Mouse (Mus musculus): ENCODE measurements around the gene Ap2s1. TPM values are rescaled to one million over a fixed set of nuclear protein-coding genes. Genes with fewer than 3 reads are reported as not detected.
"Not testable (repeated sequence)": the region's sequence is repeated elsewhere in the genome, so short reads cannot be mapped to it uniquely, and the experiment has no call there.

The Ap2s1 gene
- polyA plus RNA-seq (2016; fragmentation: Nextera tagmentation; extraction: Ambion mirVana) = 249 and 254 TPM in 2 replicates

GRCm38 (mm10) chr7:16738073-16738696, at the start of gene Ap2s1:
TSS of gene Ap2s1 (plus strand) at chr7:16738410.
- WGBS = under 1% methylated on average over 34 of the region's 34 CpGs
- Histone ChIP-seq H3K9me3 (no peaks in the 10 kb centered on the region), H3K36me3 (replicated peaks) (peaks cover 7% of the 10 kb centered on the region), H3K4me1 (peaks cover 20% of the 10 kb centered on the region), H3K27me3 (ENCODE audit: poor library complexity, severe bottlenecking) (no peaks in the 10 kb centered on the region), H3K27ac (peak within 1 kb of the TSS; percentile 87), H3K4me3 (peak within 1 kb of the TSS; percentile 89)
- peak; percentile 96 for DNase-seq (ENCODE audit: extremely low spot score, low spot score)

GRCm38 (mm10) chr7:16689196-16689595, 49.0 kb upstream of the Ap2s1 start:
- Histone ChIP-seq H3K4me1 (no peaks in the 10 kb centered on the region), H3K27ac (no peak overlapping the region), H3K36me3 (replicated peaks) (no peaks in the 10 kb centered on the region), H3K9me3 (peaks cover 12% of the 10 kb centered on the region; the same call in 1 of the 2 replicates), H3K4me3 (no peak overlapping the region), H3K27me3 (ENCODE audit: poor library complexity, severe bottlenecking) (no peaks in the 10 kb centered on the region)
- 80% methylated on average over 5 of the region's 5 CpGs for WGBS
- no peak for DNase-seq (ENCODE audit: extremely low spot score, low spot score)

- H3K9me3 ChIP-seq = 0 out of 2 replicates have a peak, but pooled peaks cover 4% of the 10 kb centered on the region
- DNase-seq (ENCODE audit: extremely low spot score, low spot score) = no peak
- 44% methylated on average over 3 of the region's 3 CpGs for whole genome bisulfite sequencing
- H3K36me3 ChIP-seq (replicated peaks) = no peaks in the 10 kb centered on the region
- no peaks in the 10 kb centered on the region for H3K27me3 ChIP-seq (ENCODE audit: poor library complexity, severe bottlenecking)
- H3K27ac ChIP-seq = no peak overlapping the region
- H3K4me3 ChIP-seq = no peak overlapping the region
- H3K4me1 ChIP-seq = no peaks in the 10 kb centered on the region
Observed at GRCm38 (mm10) chr7:16695025-16695424, 43.2 kb upstream of the Ap2s1 start.

- no peak for DNase-seq (ENCODE audit: extremely low spot score, low spot score)
- WGBS = 54% methylated on average over 2 of the region's 2 CpGs
- H3K27me3 ChIP-seq (ENCODE audit: poor library complexity, severe bottlenecking) = no peaks in the 10 kb centered on the region
Observed at GRCm38 (mm10) chr7:16699042-16699441, 39.2 kb upstream of the Ap2s1 start.

GRCm38 (mm10) chr7:16700583-16700982, 37.6 kb upstream of the Ap2s1 start:
- no peaks in the 10 kb centered on the region for H3K36me3 ChIP-seq (replicated peaks)
- no peaks in the 10 kb centered on the region for H3K9me3 ChIP-seq
- WGBS = 92% methylated on average over 5 of the region's 5 CpGs
- H3K4me1 ChIP-seq = no peaks in the 10 kb centered on the region
- no peaks in the 10 kb centered on the region for H3K27me3 ChIP-seq (ENCODE audit: poor library complexity, severe bottlenecking)
- no peak overlapping the region for H3K4me3 ChIP-seq
- no peak for DNase-seq (ENCODE audit: extremely low spot score, low spot score)
- no peak overlapping the region for H3K27ac ChIP-seq

More at GRCm38 (mm10) chr7:16699042-16699441, 39.2 kb upstream of the Ap2s1 start:
- Histone ChIP-seq H3K9me3 (no peaks in the 10 kb centered on the region), H3K36me3 (replicated peaks) (no peaks in the 10 kb centered on the region), H3K4me1 (no peaks in the 10 kb centered on the region), H3K4me3 (no peak overlapping the region), H3K27ac (no peak overlapping the region)

GRCm38 (mm10) chr7:16706385-16706784, 31.8 kb upstream of the Ap2s1 start:
- H3K36me3 ChIP-seq (replicated peaks) = no peaks in the 10 kb centered on the region
- no peak overlapping the region for H3K4me3 ChIP-seq
- no peak for DNase-seq (ENCODE audit: extremely low spot score, low spot score)
- 75% methylated on average over 9 of the region's 9 CpGs for WGBS
- peaks cover 16% of the 10 kb centered on the region; the same call in 1 of the 2 replicates for H3K27me3 ChIP-seq (ENCODE audit: poor library complexity, severe bottlenecking)
- peaks cover 3% of the 10 kb centered on the region for H3K4me1 ChIP-seq
- no peak overlapping the region for H3K27ac ChIP-seq
- no peaks in the 10 kb centered on the region for H3K9me3 ChIP-seq

- DNase-seq (ENCODE audit: extremely low spot score, low spot score) = no peak
- Histone ChIP-seq H3K9me3 (no peaks in the 10 kb centered on the region), H3K27me3 (ENCODE audit: poor library complexity, severe bottlenecking) (peaks cover 16% of the 10 kb centered on the region; the same call in 1 of the 2 replicates), H3K4me1 (peaks cover 3% of the 10 kb centered on the region), H3K27ac (no peak overlapping the region), H3K36me3 (replicated peaks) (no peaks in the 10 kb centered on the region), H3K4me3 (no peak overlapping the region)
- 21% methylated on average over 9 of the region's 9 CpGs for WGBS
Observed at GRCm38 (mm10) chr7:16708244-16708643, 30.0 kb upstream of the Ap2s1 start.

GRCm38 (mm10) chr7:16710604-16711003, 27.6 kb upstream of the Ap2s1 start:
- H3K27me3 ChIP-seq (ENCODE audit: poor library complexity, severe bottlenecking) = peaks cover 16% of the 10 kb centered on the region; the same call in 1 of the 2 replicates
- no peak overlapping the region for H3K4me3 ChIP-seq
- no peak for DNase-seq (ENCODE audit: extremely low spot score, low spot score)
- H3K27ac ChIP-seq = no peak overlapping the region
- WGBS = 78% methylated on average over 5 of the region's 5 CpGs
- H3K9me3 ChIP-seq = no peaks in the 10 kb centered on the region
- H3K36me3 ChIP-seq (replicated peaks) = no peaks in the 10 kb centered on the region
- H3K4me1 ChIP-seq = peaks cover 3% of the 10 kb centered on the region

- 83% methylated on average over 13 of the region's 13 CpGs for WGBS
- H3K4me3 ChIP-seq = no peak overlapping the region
- H3K27ac ChIP-seq = no peak overlapping the region
- peaks cover 6% of the 10 kb centered on the region; the same call in 1 of the 2 replicates for H3K27me3 ChIP-seq (ENCODE audit: poor library complexity, severe bottlenecking)
- H3K9me3 ChIP-seq = no peaks in the 10 kb centered on the region
- DNase-seq (ENCODE audit: extremely low spot score, low spot score) = no peak
- H3K36me3 ChIP-seq (replicated peaks) = no peaks in the 10 kb centered on the region
- peaks cover 10% of the 10 kb centered on the region for H3K4me1 ChIP-seq
Observed at GRCm38 (mm10) chr7:16712633-16713415, 25.4 kb upstream of the Ap2s1 start.

- H3K36me3 ChIP-seq (replicated peaks); H3K4me3 ChIP-seq; H3K9me3 ChIP-seq; DNase-seq (ENCODE audit: extremely low spot score, low spot score); H3K27me3 ChIP-seq (ENCODE audit: poor library complexity, severe bottlenecking); H3K4me1 ChIP-seq: not testable (repeated sequence)
- 49% methylated on average over 8 of the region's 8 CpGs for WGBS
- H3K27ac ChIP-seq = 0 out of 2 replicates have a peak overlapping the region, but pooled peaks have one; percentile 13
Observed at GRCm38 (mm10) chr7:16716456-16717152, 21.6 kb upstream of the Ap2s1 start.

- no peaks in the 10 kb centered on the region for H3K27me3 ChIP-seq (ENCODE audit: poor library complexity, severe bottlenecking)
- H3K36me3 ChIP-seq (replicated peaks) = no peaks in the 10 kb centered on the region
- 86% methylated on average over 2 of the region's 2 CpGs for WGBS
- no peak within 1 kb of the TSS for H3K27ac ChIP-seq
- no peak for DNase-seq (ENCODE audit: extremely low spot score, low spot score)
- H3K4me1 ChIP-seq = peaks cover 2% of the 10 kb centered on the region; the same call in 1 of the 2 replicates
- no peak within 1 kb of the TSS for H3K4me3 ChIP-seq
- H3K9me3 ChIP-seq = no peaks in the 10 kb centered on the region
Observed at GRCm38 (mm10) chr7:16721629-16722028, 16.6 kb upstream of the Ap2s1 start, which contains the start of gene Ceacam9. TSS of gene Ceacam9 (plus strand) at chr7:16721929.

- not testable (repeated sequence) for DNase-seq (ENCODE audit: extremely low spot score, low spot score); H3K9me3 ChIP-seq; H3K4me3 ChIP-seq; H3K27ac ChIP-seq; H3K36me3 ChIP-seq (replicated peaks); H3K27me3 ChIP-seq (ENCODE audit: poor library complexity, severe bottlenecking); H3K4me1 ChIP-seq
- WGBS = 72% methylated on average over 3 of the region's 3 CpGs
Observed at GRCm38 (mm10) chr7:16722490-16722889, 15.7 kb upstream of the Ap2s1 start.

All from forebrain, embryonic 10.5 days (tissue).